Comparison of ENCODE assay signal across 9 mouse cellular contexts in the genomic region with DNA sequence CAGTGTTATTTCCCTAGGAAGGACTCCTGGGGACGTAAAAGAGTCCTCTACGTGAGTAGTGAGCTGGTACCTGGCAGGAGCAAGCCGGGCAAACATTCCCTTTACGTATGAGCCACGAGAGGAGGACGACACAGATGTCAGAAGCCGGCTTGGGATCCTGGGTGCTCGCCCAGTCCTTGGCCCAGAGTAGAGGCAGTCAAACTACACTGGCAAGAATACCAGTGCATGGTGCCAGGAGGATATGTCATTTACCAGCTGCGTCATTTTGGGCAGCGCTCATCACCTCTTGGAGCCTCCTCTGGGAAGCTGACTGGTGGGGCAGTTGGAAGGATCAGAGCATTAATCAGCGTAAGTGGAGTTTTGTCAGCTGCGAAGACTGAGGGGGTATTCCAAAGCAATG.
DNase-seq lines count a peak whose midpoint lies in the region; ATAC-seq lines count a peak whose summit lies in the region.
"Had no signal": no experiment of that assay in that cellular context is flagged by ENCODE, and none has a peak within 500 bp of the region (broad histone marks: within the 10 kb centered on the region; RNA-seq: fewer than 3 reads in every experiment).

No protein-coding gene starts in this region.

- no peaks in the 10 kb centered on the region for H3K36me3 ChIP-seq in forebrain, embryonic 15.5 days
- H3K36me3 ChIP-seq in forebrain, embryonic 11.5 days (ENCODE audit: control insufficient read depth, insufficient read depth, low read length), result no peaks in the 10 kb centered on the region
- no peaks in the 10 kb centered on the region for H3K36me3 ChIP-seq in midbrain, embryonic 16.5 days (ENCODE audit: control insufficient read depth, insufficient read depth, low read length)
- H3K36me3 ChIP-seq: heart, embryonic 13.5 days had no signal

- no peaks in the 10 kb centered on the region for H3K27me3 ChIP-seq in forebrain, embryonic 15.5 days
- no peaks in the 10 kb centered on the region for H3K27me3 ChIP-seq in forebrain, embryonic 11.5 days (ENCODE audit: control insufficient read depth, insufficient read depth, low read length)
- no peaks in the 10 kb centered on the region for H3K27me3 ChIP-seq in midbrain, embryonic 16.5 days (ENCODE audit: control insufficient read depth, insufficient read depth, low read depth, low read length)
- H3K27me3 ChIP-seq: heart, embryonic 13.5 days had no signal

- no peak overlapping the region for H3K9ac ChIP-seq in forebrain, embryonic 15.5 days (replicated peaks)
- H3K9ac ChIP-seq in forebrain, embryonic 11.5 days (ENCODE audit: low read length), result no peak overlapping the region
- no peak overlapping the region for H3K9ac ChIP-seq in midbrain, embryonic 16.5 days (ENCODE audit: low read depth, low read length)
- H3K9ac ChIP-seq: heart, embryonic 13.5 days had no signal

- ATAC-seq in forebrain, embryonic 15.5 days (replicated peaks), result peak; percentile 74; the same call in 1 of the 2 replicates
- no peak for ATAC-seq in forebrain, embryonic 11.5 days (replicated peaks; ENCODE audit: low FRiP score)
- ATAC-seq in megakaryocyte, adult 5-6 weeks (ENCODE audit: poor library complexity, severe bottlenecking), result no peak
- ATAC-seq in midbrain, embryonic 16.5 days, result no peak

- H3K4me2 ChIP-seq in forebrain, embryonic 15.5 days (replicated peaks), result no peak overlapping the region
- no peak overlapping the region for H3K4me2 ChIP-seq in forebrain, embryonic 11.5 days (ENCODE audit: low read depth, low read length, severe bottlenecking)
- no peak overlapping the region for H3K4me2 ChIP-seq in midbrain, embryonic 16.5 days (ENCODE audit: low read length)
- H3K4me2 ChIP-seq: heart, embryonic 13.5 days had no signal

- H3K4me3 ChIP-seq in forebrain, embryonic 15.5 days, result no peak overlapping the region
- H3K4me3 ChIP-seq in forebrain, embryonic 11.5 days (ENCODE audit: low read depth, low read length), result no peak overlapping the region
- no peak overlapping the region for H3K4me3 ChIP-seq in midbrain, embryonic 16.5 days (ENCODE audit: low read depth, low read length)
- H3K4me3 ChIP-seq: heart, embryonic 13.5 days had no signal

- peaks cover 4% of the 10 kb centered on the region; the same call in 1 of the 2 replicates for H3K4me1 ChIP-seq in forebrain, embryonic 15.5 days
- no peaks in the 10 kb centered on the region for H3K4me1 ChIP-seq in forebrain, embryonic 11.5 days (replicated peaks; ENCODE audit: control insufficient read depth, insufficient read depth, low read length)
- H3K4me1 ChIP-seq in midbrain, embryonic 16.5 days (ENCODE audit: control insufficient read depth, insufficient read depth, low read length), result no peaks in the 10 kb centered on the region
- H3K4me1 ChIP-seq: heart, embryonic 13.5 days had no signal

- 79% methylated on average over 12 of the region's 12 CpGs for WGBS in forebrain, embryonic 15.5 days
- 95% methylated on average over 12 of the region's 12 CpGs for WGBS in forebrain, embryonic 11.5 days
- 85% methylated on average over 12 of the region's 12 CpGs for WGBS in midbrain, embryonic 16.5 days

- no peaks in the 10 kb centered on the region for H3K9me3 ChIP-seq in forebrain, embryonic 15.5 days
- no peaks in the 10 kb centered on the region for H3K9me3 ChIP-seq in forebrain, embryonic 11.5 days (ENCODE audit: control insufficient read depth, low read length)
- H3K9me3 ChIP-seq in midbrain, embryonic 16.5 days (replicated peaks; ENCODE audit: control insufficient read depth, low read length, poor library complexity, severe bottlenecking), result no peaks in the 10 kb centered on the region
- H3K9me3 ChIP-seq: heart, embryonic 13.5 days had no signal

- no peak overlapping the region for H3K27ac ChIP-seq in forebrain, embryonic 15.5 days (replicated peaks)
- H3K27ac ChIP-seq in forebrain, embryonic 11.5 days (ENCODE audit: low read depth, low read length), result no peak overlapping the region
- no peak overlapping the region for H3K27ac ChIP-seq in midbrain, embryonic 16.5 days (ENCODE audit: low read length)
- H3K27ac ChIP-seq: heart, embryonic 13.5 days had no signal

- DNase-seq in forebrain, embryonic 11.5 days (ENCODE audit: low spot score), result no peak
- peak; percentile 81 for DNase-seq in adipocyte (ENCODE audit: low spot score)
- peak; percentile 7 to 23 for DNase-seq in frontal cortex, postnatal 10 days (ENCODE audit: low spot score in 2 of 2)
- peak; percentile 51 to 59 for DNase-seq in layer of hippocampus, postnatal 10 days (ENCODE audit: low spot score in 2 of 2)
- DNase-seq in retina, embryonic 14.5 days (ENCODE audit: low spot score), result no peak

Comparison
In these comparisons a context has a peak if more than half of its experiments do, and no peak if none do; other contexts are left out.
1. DNase-seq: peak in adipocyte (single experiment), frontal cortex, postnatal 10 days (2 of 2) and layer of hippocampus, postnatal 10 days (2 of 2); none in forebrain, embryonic 11.5 days (single experiment) and retina, embryonic 14.5 days (single experiment).